Mouse (Mus musculus): ENCODE measurements around the gene Dtx3l. TPM values are rescaled to one million over a fixed set of nuclear protein-coding genes. Genes with fewer than 3 reads are reported as not detected.
A peak's percentile ranks its signal among the peaks of the same experiment; 100 is the strongest.

The Dtx3l gene
- total RNA-seq, 1 experiment from 2014 or later, result 56.1 TPM

GRCm38 (mm10) chr16:35933181-35933580, 5.8 kb downstream of the Dtx3l start:
- no peak for ATAC-seq (ENCODE audit: extremely low read depth, insufficient number of reproducible peaks, low FRiP score, poor library complexity, severe bottlenecking)

GRCm38 (mm10) chr16:35932179-35933055, 6.5 kb downstream of the Dtx3l start:
- no peak for ATAC-seq (ENCODE audit: extremely low read depth, insufficient number of reproducible peaks, low FRiP score, poor library complexity, severe bottlenecking)

GRCm38 (mm10) chr16:35924341-35924740, 14.6 kb downstream of the Dtx3l start:
- ATAC-seq (ENCODE audit: extremely low read depth, insufficient number of reproducible peaks, low FRiP score, poor library complexity, severe bottlenecking), result no peak

GRCm38 (mm10) chr16:35923546-35924198, 15.3 kb downstream of the Dtx3l start:
- no peak for ATAC-seq (ENCODE audit: extremely low read depth, insufficient number of reproducible peaks, low FRiP score, poor library complexity, severe bottlenecking)

- ATAC-seq (ENCODE audit: extremely low read depth, insufficient number of reproducible peaks, low FRiP score, poor library complexity, severe bottlenecking), result no peak
Measured at GRCm38 (mm10) chr16:35922301-35922895, 16.6 kb downstream of the Dtx3l start.

- ATAC-seq (ENCODE audit: extremely low read depth, insufficient number of reproducible peaks, low FRiP score, poor library complexity, severe bottlenecking), result no peak
Measured at GRCm38 (mm10) chr16:35921676-35922235, 17.2 kb downstream of the Dtx3l start.

GRCm38 (mm10) chr16:35918721-35919543, 20.0 kb downstream of the Dtx3l start:
- peak; percentile 75 for ATAC-seq (ENCODE audit: extremely low read depth, insufficient number of reproducible peaks, low FRiP score, poor library complexity, severe bottlenecking)

- ATAC-seq (ENCODE audit: extremely low read depth, insufficient number of reproducible peaks, low FRiP score, poor library complexity, severe bottlenecking), result no peak
Measured at GRCm38 (mm10) chr16:35914301-35914700, 24.6 kb downstream of the Dtx3l start.

GRCm38 (mm10) chr16:35913526-35913925, 25.4 kb downstream of the Dtx3l start:
- peak; percentile 75 for ATAC-seq (ENCODE audit: extremely low read depth, insufficient number of reproducible peaks, low FRiP score, poor library complexity, severe bottlenecking)

GRCm38 (mm10) chr16:35911449-35911848, 27.5 kb downstream of the Dtx3l start:
- no peak for ATAC-seq (ENCODE audit: extremely low read depth, insufficient number of reproducible peaks, low FRiP score, poor library complexity, severe bottlenecking)

- no peak for ATAC-seq (ENCODE audit: extremely low read depth, insufficient number of reproducible peaks, low FRiP score, poor library complexity, severe bottlenecking)
Measured at GRCm38 (mm10) chr16:35907432-35908201, 31.3 kb downstream of the Dtx3l start.

GRCm38 (mm10) chr16:35906887-35907286, 32.1 kb downstream of the Dtx3l start:
- no peak for ATAC-seq (ENCODE audit: extremely low read depth, insufficient number of reproducible peaks, low FRiP score, poor library complexity, severe bottlenecking)

- ATAC-seq (ENCODE audit: extremely low read depth, insufficient number of reproducible peaks, low FRiP score, poor library complexity, severe bottlenecking), result no peak
Measured at GRCm38 (mm10) chr16:35905819-35906485, 33.0 kb downstream of the Dtx3l start.

GRCm38 (mm10) chr16:35905355-35905754, 33.6 kb downstream of the Dtx3l start:
- no peak for ATAC-seq (ENCODE audit: extremely low read depth, insufficient number of reproducible peaks, low FRiP score, poor library complexity, severe bottlenecking)

GRCm38 (mm10) chr16:35904121-35904736, 34.7 kb downstream of the Dtx3l start:
- ATAC-seq (ENCODE audit: extremely low read depth, insufficient number of reproducible peaks, low FRiP score, poor library complexity, severe bottlenecking), result 0 out of 2 replicates have a peak, but pooled peaks have one; percentile 39

- ATAC-seq (ENCODE audit: extremely low read depth, insufficient number of reproducible peaks, low FRiP score, poor library complexity, severe bottlenecking), result peak; percentile 42; the same call in 1 of the 2 replicates
Measured at GRCm38 (mm10) chr16:35903014-35903640, 35.8 kb downstream of the Dtx3l start.

- no peak for ATAC-seq (ENCODE audit: extremely low read depth, insufficient number of reproducible peaks, low FRiP score, poor library complexity, severe bottlenecking)
Measured at GRCm38 (mm10) chr16:35900541-35900940, 38.4 kb downstream of the Dtx3l start.

Measured in neutrophil, adult 5-6 weeks (primary cell).